Mouse (Mus musculus) ES-E14 (cell line): ENCODE measurements around the gene Ptafr.

Source experiments
- CHD2 ChIP-seq: IDR thresholded peaks from 2 replicates; pipeline ENCODE4 v1.6.1; 2014; ENCODE audit warnings: mild to moderate bottlenecking, low read depth, low read length, inconsistent platforms
- HCFC1 ChIP-seq: IDR thresholded peaks from 2 replicates; pipeline ENCODE4 v1.6.1; 2012; ENCODE audit warnings: low read length, inconsistent platforms, borderline replicate concordance; ENCODE audit not compliant: insufficient read depth
- MAFK ChIP-seq: IDR thresholded peaks from 2 replicates; pipeline ENCODE4 v1.6.1; 2014; ENCODE audit warnings: mild to moderate bottlenecking, low read depth, low read length, inconsistent platforms; ENCODE audit not compliant: insufficient read depth
- ZNF384 ChIP-seq: IDR thresholded peaks from 2 replicates; pipeline ENCODE4 v1.6.1; 2012; ENCODE audit warnings: low read depth, low read length, inconsistent platforms

- TF ChIP-seq MAFK (no peak), ZNF384 (no peak), CHD2 (no peak), HCFC1 (no peak)
Observed at GRCm38 (mm10) chr4:132532496-132532895, 31.4 kb upstream of the Ptafr start.
